In the genomic region with DNA sequence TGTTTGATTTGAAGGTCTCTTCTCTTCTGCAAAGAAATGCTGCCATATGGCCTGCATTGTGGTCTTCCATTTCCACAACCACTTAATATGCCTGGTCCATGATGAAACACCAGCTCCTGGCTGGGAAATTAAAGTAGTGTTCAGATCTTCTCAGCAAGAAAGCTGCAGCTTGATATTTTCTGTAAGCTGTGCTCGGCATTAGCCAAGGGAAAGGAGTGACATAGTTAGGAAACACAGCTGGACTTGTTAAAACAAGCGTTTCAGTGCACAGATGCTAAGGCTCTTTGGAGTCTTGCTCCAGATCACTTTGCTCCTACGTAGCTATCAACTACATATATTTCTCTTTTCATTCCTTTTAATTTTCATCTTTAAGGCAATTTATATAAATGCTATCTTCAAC, we compare ENCODE assay signal across 15 mouse cellular contexts.
"Had no signal": no experiment of that assay in that cellular context is flagged by ENCODE, and none has a peak within 500 bp of the region (broad histone marks: within the 10 kb centered on the region; RNA-seq: fewer than 3 reads in every experiment).

No protein-coding gene starts in this region.

- H3K9me3 ChIP-seq: limb, embryonic 12.5 days; limb, embryonic 15.5 days had no signal

- H3K27me3 ChIP-seq: limb, embryonic 12.5 days; limb, embryonic 15.5 days had no signal

- ATAC-seq: liver, postnatal 0 days had no signal

- DNase-seq: kidney, adult 2 months; kidney, postnatal 25 days; left cerebral cortex, postnatal 4 days; liver, postnatal 0 days; lung, postnatal 36 days; midbrain, embryonic 14.5 days; thymus, adult 2 months; thymus, postnatal 14 days; thymus, postnatal 4 days had no signal

- H3K9ac ChIP-seq: limb, embryonic 12.5 days; limb, embryonic 15.5 days; liver, embryonic 14.5 days; liver, postnatal 0 days had no signal

- H3K4me2 ChIP-seq: limb, embryonic 12.5 days; limb, embryonic 15.5 days; liver, embryonic 11.5 days; midbrain, embryonic 11.5 days had no signal

- H3K4me3 ChIP-seq: limb, embryonic 12.5 days; limb, embryonic 15.5 days had no signal

- H3K36me3 ChIP-seq: limb, embryonic 12.5 days; limb, embryonic 15.5 days had no signal

- H3K4me1 ChIP-seq: limb, embryonic 12.5 days; limb, embryonic 15.5 days had no signal

- H3K27ac ChIP-seq: kidney, postnatal 0 days; limb, embryonic 12.5 days; limb, embryonic 15.5 days; liver, embryonic 14.5 days had no signal
